Mouse (Mus musculus) kidney, adult 8-10 months (tissue): ENCODE results near the gene Carm1.

Experiments
- DNase-seq, 2 experiments: peaks; one replicate each; pipeline ENCODE4 v3.0.0; 2022

Carm1 gene

DNA sequence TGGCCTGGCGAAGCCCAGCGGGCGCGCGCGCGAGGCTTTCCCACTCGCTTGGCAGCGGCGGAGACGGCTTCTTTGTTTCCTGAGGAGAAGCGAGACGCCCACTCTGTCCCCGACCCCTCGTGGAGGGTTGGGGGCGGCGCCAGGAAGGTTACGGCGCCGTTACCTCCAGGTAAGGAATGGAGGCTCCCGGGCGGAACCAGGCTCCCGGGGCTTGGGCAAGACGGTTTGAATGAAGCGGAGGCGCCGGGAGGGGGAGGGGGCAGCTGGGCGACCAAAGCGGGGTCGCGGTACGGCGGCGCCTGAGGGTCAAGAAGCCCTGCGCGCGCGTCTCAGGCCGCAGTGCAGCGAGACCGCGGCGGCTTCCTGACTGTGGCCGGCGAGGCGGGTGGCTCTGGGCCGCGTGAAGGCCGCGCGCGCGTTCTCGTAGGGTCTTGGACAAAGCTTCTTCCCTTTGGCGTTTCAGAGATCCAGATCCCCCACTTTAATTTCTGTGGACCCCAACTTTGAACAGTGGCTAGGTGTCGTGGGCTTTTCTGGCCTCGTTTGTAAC, 69.6 kb downstream of the Carm1 start:
- DNase-seq: peak; percentile 83 to 87

DNA sequence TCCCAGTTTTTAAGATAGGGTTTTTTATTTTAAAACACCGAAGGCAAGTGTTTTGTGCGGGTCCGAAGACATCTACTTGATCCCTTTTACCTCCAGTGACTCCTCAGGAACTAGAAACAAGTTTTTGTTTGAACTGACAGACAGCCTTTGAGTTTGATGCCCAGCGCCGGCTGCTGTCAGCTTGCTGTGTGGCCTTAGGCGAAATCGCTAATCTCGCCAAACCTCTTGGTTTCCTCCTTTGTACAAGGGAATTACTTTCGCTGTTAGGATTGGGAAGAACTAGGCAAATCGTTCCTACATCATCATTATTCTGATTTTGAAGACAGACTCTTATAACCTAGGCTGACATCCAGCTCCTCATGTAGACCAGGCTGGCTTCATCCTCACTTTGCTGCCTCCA, 70.4 kb downstream of the Carm1 start:
- peak in 1 of 2 experiments; percentile 20 for DNase-seq

DNA sequence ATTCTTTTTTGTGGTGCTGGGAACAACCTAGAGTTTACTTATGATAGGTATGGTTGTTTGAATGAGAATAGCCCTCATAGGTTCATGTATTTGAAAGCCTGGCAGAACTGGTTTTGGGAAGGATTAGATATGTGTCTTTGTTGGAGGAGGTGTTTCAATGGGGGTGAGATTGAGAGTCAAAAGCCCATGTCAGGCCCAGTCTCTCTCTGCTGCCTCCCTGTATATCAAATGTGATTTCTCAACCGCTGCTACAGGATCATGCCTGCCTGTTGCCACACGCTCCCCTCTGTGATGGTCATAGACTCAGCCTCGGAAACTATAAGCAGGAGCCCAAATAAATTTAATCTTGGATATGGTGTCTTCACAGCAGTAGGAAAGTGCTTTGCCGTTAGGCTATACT, 73.5 kb downstream of the Carm1 start:
- no peak for DNase-seq

DNA sequence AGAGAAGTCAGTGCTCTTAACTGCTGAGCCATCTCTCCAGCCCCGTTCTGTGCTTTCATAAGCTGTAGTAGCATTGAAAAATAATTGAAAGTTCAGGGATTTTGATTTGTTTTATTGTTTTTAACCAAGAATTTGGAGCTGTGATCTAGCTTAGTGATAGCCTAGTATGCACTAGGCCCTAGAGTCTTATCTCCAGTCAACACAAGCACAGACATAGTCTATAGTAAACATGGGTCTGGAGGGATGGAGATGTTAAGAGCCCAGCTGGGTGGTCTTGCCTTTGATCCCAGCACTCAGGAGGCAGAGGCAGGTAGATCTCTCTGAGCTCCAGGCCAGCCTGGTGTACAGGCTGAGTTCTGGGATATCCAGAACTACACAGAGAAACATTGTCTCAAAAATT, 76.0 kb downstream of the Carm1 start:
- DNase-seq: no peak

DNA sequence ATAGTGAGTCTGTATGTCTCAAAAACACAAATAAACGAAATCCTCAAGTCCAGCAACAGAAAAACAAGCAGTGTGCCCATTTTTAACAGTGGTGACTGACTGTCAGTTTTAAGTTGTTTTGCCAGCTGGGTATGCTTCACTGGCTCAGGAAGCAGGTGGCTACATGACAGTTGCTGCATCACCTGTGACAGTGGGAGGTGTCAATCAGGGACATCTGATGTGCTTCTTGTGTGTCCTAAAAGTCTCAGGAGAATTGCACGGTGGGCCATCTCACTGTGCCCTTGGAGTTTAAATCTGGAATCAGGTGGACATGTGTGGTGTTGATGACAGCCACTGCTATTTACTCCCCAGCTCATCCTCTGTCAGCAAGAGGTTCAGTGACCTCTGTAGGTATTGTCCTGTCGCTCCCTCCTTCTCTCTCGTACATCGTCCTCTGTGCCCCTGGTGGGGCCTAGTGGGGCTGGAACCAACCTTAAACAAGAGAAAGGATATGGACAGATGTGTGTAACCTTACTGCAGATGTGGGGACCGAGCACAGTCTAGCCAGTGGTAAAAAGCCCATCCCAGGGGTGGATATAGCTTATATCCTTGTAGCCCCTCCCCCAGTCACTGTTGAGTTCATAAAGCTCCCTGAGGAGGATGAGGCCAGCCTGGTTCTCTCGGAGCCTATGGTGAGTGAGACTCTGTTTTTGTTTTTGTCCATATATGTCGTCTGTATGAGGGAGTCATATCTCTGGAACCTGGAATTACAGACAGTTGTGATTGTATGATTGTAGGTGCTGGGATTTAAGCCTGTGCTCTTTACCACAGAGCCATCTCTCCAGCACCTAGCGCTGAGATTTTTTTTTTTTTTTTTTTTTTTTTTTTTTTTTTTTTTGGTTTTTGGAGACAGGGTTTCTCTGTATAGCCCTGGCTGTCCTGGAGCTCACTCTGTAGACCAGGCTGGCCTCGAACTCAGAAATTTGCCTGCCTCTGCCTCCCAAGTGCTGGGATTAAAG, 78.9 kb downstream of the Carm1 start:
- no peak for DNase-seq

DNA sequence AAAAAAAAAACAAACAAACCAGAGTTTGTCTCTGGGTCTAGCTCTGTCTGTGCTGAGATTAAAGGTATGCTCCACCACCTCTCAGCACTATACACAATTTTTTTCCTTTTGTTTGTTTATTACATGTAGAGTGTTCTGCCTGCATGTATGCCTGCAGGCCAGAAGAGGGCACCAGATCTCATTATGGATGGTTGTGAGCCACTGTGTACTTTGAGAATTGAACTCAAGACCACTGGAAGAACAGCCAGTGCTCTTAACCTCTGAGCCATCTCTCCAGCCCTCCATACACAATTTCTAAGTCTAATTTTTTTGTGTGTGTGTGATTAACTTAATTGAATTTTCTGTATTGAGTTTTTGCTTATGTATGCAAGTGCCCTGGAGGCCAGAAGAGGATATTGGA, 79.9 kb downstream of the Carm1 start:
- DNase-seq: no peak

DNA sequence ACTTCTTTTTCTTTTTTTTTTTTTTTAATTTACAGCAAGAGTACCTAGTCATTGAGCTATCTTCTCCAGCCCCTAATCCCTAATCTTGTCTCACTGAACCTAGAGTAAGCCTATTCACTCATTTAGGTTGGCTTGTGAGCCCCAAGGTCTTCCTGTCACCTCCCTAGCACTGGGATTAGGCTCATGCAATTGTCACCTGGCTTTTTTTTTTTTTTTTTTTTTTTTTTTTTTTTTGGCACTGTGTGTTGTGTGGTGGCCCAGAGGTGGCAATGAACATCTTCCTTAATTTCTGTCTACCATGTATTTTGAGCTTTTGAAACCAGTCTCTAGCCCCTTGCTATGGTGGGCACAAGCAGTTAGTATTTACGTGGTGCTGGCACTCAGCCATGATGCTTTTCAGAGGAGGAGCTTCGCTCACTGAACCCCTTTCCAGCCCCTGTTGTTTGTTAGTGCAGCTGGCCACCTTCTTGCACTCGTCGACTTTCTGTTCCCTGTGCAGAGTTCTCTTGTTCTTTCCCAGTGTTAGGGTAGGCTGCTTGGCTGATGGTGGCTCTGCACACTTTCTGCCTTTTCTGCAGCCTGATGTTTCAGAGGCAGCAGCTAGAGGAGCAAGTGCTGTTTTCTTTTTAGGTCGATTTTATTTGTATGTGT, 80.6 kb downstream of the Carm1 start:
- DNase-seq: no peak

DNA sequence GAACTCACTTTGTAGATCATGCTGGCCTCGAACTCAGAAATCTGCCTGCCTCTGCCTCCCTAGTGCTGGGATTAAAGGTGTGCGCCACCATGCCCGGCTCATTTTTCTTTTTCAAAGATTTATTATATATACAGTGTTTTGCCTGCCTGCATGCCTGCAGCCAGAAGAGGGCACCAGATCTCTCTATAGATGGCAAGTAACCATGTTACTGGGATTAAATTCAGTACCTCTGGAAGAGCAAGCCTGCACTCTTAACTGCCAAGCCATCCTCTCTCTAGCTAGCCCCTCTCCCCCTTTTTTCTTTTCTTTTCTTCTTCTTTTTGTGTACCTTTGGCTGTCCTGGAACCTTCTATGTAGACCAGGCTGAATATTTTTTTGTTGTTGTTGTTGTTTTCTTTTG, 84.0 kb downstream of the Carm1 start:
- peak; percentile 45 to 68 for DNase-seq

DNA sequence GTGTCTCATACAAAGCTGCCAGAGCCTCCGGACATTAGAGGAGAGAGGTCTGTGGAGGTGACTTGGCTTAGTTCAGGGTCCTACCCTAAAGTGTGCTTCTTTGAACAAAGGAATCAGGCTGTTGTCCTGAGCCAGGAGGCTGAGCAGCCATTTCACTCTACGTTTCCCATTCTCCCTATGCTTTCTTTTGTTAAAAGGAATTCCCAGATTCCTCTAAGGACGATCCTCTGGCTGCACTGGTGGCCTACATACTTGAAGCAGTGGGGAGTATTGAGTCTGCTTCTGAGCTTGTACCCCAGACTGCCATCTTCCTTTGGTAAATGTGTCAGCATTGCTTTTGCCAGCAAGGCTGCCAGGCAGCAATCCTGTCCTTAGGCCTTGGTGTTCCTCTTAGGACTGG, 86.4 kb downstream of the Carm1 start:
- no peak for DNase-seq

DNA sequence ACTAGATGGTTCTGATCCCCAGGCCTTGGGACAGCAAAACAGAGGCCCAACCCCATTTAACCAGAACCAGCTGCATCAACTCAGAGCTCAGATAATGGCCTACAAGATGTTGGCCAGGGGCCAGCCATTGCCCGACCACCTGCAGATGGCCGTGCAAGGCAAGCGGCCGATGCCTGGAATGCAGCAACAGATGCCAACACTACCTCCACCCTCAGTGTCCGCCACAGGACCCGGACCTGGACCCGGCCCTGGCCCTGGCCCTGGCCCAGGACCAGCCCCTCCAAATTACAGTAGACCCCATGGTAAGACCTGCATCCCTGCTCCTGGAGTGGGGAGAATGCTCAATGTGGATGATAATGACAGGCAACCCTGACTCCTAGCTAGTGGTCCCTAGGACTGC, 88.9 kb downstream of the Carm1 start:
- no peak for DNase-seq

DNA sequence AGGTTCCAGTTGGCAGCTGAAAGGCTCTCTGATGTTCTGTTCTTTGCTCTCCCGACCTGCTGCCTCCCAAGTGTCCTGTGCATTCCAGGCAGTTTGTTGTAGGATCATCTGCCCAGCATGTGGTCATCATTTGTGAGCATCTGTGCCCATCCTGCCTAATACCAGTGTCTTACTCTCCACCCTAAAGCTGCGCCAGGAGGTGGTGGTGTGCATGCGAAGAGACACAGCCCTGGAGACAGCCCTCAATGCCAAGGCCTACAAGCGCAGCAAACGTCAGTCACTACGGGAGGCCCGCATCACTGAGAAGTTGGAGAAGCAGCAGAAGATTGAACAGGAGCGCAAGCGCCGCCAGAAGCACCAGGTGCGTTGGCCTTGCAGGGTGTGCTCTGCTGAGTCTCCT, 92.3 kb downstream of the Carm1 start:
- DNase-seq: no peak
